Mouse (Mus musculus) heart, embryonic 16.5 days (tissue): Measurements from ENCODE around the gene Maats1. TPM values are rescaled to one million over a fixed set of nuclear protein-coding genes. Genes with fewer than 3 reads are reported as not detected.

ENCODE experiments used
- ATAC-seq: fragments of 200-750 bp; cut with Nextera tagmentation; replicated peaks from 2 replicates; pipeline ENCODE4 v1.8.0; 2017; ENCODE audit warnings: moderate number of reproducible peaks; ENCODE audit not compliant: insufficient read depth, low FRiP score; ENCODE audit errors: extremely low read depth
- H3K27ac ChIP-seq: fragments of 300-500 bp; sonication (generic); 2 replicates; pipeline ENCODE4 v1.5.1; 2014; ENCODE audit warnings: mild to moderate bottlenecking, low read length, control low read depth, moderate library complexity
- H3K27me3 ChIP-seq: fragments of 300-500 bp; sonication (generic); 2 replicates; pipeline ENCODE4 v1.6.1; 2014; ENCODE audit warnings: low read length, mixed read lengths; ENCODE audit not compliant: control insufficient read depth, insufficient read depth
- H3K36me3 ChIP-seq: fragments of 300-500 bp; sonication (generic); 2 replicates; pipeline ENCODE4 v1.6.1; 2014; ENCODE audit not compliant: control insufficient read depth, insufficient read depth
- H3K4me1 ChIP-seq: fragments of 300-500 bp; sonication (generic); 2 replicates; pipeline ENCODE4 v1.6.1; 2014; ENCODE audit warnings: low read length, mixed read lengths; ENCODE audit not compliant: control insufficient read depth, insufficient read depth
- H3K4me2 ChIP-seq: fragments of 300-500 bp; sonication (generic); 2 replicates; pipeline ENCODE4 v1.6.1; 2014; ENCODE audit warnings: low read depth, mild to moderate bottlenecking, control low read depth, low read length
- H3K4me3 ChIP-seq: fragments of 300-500 bp; sonication (generic); 2 replicates; pipeline ENCODE4 v1.5.1; 2014; ENCODE audit warnings: mild to moderate bottlenecking, control low read depth, low read length
- H3K9ac ChIP-seq: fragments of 300-500 bp; sonication (generic); 2 replicates; pipeline ENCODE4 v1.6.1; 2014; ENCODE audit warnings: low read length, control low read depth
- H3K9me3 ChIP-seq: fragments of 300-500 bp; sonication (generic); replicated peaks from 2 replicates; pipeline ENCODE4 v1.6.1; 2016; ENCODE audit warnings: low read length; ENCODE audit not compliant: control insufficient read depth
- WGBS: fragments of 180-500 bp; shearing (Covaris S2); extraction: QIAGEN DNeasy Blood & Tissue Kit; methylation state at CpG from one replicate; pipeline ENCODE4 v1.1.7; 2014; 5-methylcytosine and 5-hydroxymethylcytosine counted together
- polyA plus RNA-seq: library from polyadenylated mRNA; unstranded; fragments of >200 nt; fragmentation: Nextera tagmentation; extraction: Ambion mirVana; gene quantifications from 2 replicates; pipeline ENCODE4 v1.2.1, GENCODE M21; 2015

Gene Maats1
- 0.12 and 0.50 TPM in 2 replicates for polyA plus RNA-seq

DNA sequence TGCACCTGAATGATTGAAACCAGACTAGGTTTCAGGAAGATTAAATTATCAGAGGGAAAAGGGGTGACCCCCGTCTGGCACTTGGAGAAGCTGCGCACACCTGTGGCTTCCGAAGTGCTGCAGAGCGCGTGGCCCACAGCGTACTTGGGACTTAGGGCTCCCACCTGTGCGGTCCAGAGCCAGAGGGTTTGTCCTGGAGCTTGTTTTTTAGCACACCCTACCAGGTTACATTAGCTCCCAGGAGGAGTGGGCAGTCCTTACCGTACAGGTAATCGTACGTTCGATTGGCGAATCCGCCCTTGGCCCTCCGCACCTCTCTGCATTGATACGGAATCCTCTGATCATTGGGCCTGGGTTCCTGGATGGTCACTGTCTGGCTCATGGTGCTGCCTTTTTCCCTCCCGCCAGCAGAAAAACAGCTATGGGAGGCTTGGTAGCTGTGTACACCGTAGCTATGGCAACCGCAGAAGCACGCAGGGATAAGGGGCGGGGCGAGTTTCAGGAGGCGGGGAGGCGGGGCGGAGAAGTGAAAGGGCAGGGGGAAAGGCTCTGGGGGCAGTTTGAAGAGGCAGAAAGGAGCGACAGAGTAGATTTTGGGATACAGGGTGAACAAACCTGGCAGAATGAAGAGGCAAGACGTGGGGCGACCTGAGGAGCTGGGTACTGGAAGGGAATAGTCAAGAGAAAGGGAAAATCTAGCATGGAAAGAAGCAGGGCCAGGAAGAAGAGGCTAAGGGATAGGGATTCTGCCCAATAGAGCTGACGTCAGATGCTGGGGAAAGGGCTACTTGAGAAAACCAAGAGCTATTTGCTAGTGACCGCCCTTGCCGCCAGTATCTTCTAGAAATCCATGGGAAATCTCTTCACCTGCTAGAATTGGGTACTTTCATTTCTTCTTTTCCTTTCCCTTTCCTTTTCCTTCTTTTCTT lies at the start of gene Maats1:
Gene Maats1, minus strand, starts transcription at position 748 of the 929 bp plus-strand sequence.
- ATAC-seq: peak; percentile 72

DNA sequence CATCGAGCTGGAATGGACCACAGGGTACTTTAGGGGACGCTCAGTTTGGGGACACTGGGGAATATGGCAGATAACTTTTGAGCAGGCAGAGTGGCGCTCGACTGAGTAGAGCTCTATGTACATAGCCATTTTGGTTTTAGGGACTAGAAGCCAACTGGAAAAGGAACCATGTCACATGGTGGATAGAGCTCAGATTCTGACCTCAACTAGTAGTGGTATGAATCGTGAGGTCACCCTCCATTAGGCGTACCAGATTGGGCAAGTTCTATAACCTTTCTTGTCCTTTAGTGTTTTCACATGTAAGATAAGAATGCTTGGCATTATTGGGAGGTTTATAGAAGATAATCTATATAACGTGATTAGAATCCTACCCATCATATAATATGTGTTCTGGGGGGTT lies 48.4 kb upstream of the Maats1 start:
- ATAC-seq: no peak
- WGBS: 88% methylated on average over 7 of the region's 7 CpGs
- H3K9ac ChIP-seq: no peak overlapping the region

More for the DNA sequence above, at the start of gene Maats1:
- Histone ChIP-seq H3K4me2 (peak within 1 kb of the TSS; percentile 75), H3K4me3 (peak within 1 kb of the TSS; percentile 35), H3K27ac (no peak within 1 kb of the TSS), H3K9me3 (peaks cover 4% of the 10 kb centered on the region), H3K9ac (peak within 1 kb of the TSS; percentile 60), H3K4me1 (peaks cover 15% of the 10 kb centered on the region), H3K27me3 (no peaks in the 10 kb centered on the region), H3K36me3 (no peaks in the 10 kb centered on the region)
- 14% methylated on average over 30 of the region's 30 CpGs for WGBS

DNA sequence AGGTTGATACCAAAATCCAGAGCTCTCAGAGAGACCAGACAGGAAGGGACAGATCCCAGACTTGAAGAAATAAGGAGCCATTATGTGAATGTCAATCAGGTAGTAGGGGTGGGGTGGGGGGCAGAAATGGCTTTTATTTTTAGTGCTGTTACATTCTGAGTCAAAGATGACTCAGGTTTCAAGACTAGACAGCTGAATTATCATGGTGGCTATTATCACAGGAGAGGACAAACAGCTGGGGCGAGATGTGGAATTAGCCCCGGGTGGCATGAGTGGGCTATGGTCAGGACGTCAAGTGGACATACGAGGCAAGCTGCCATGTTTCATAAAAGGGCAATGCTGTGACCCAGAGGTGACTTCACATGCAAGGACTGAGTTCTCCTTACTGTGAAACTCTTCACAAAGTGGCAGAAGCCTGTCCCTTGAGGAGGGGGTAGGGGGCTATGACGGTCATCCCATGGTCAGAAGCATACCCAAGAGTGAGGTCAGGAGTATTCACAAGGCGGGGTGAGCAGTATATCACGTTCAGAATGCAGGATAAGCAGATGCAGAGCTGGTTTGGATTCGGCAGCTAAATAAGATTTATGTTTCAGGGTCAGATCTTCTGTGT lies 47.4 kb upstream of the Maats1 start:
- no peaks in the 10 kb centered on the region for H3K9me3 ChIP-seq
- H3K27me3 ChIP-seq: no peaks in the 10 kb centered on the region
- peaks cover 3% of the 10 kb centered on the region; the same call in 1 of the 2 replicates for H3K4me1 ChIP-seq
- H3K27ac ChIP-seq: no peak overlapping the region
- H3K36me3 ChIP-seq: no peaks in the 10 kb centered on the region
- WGBS: 70% methylated on average over 8 of the region's 8 CpGs
- H3K9ac ChIP-seq: no peak overlapping the region
- H3K4me2 ChIP-seq: no peak overlapping the region
- ATAC-seq: no peak
- no peak overlapping the region for H3K4me3 ChIP-seq

More for the DNA sequence above, 48.4 kb upstream of the Maats1 start:
- Histone ChIP-seq H3K36me3 (no peaks in the 10 kb centered on the region), H3K4me3 (no peak overlapping the region), H3K4me1 (peaks cover 3% of the 10 kb centered on the region; the same call in 1 of the 2 replicates), H3K9me3 (no peaks in the 10 kb centered on the region), H3K4me2 (no peak overlapping the region), H3K27me3 (no peaks in the 10 kb centered on the region), H3K27ac (no peak overlapping the region)

DNA sequence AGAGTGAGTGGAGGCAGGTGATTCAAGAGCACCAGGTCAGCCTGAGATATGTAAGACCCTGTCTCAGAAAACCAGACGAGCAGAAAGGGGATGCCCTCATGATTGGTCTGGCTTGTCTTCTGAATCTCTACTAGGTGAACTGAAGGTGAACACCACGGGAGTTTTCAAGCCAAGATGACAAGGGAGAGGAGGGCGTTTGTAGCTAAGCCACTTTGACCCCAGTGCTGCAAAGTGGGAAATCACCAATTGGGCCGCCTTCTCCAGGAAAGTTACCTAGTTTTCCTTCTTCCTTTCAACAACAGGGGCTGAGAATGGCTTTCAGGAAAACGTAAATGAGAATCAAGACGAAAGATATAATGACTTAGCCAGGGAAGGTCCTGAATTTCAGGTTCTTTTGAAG lies 46.8 kb upstream of the Maats1 start:
- no peak overlapping the region for H3K4me2 ChIP-seq
- H3K27me3 ChIP-seq: no peaks in the 10 kb centered on the region
- ATAC-seq: no peak
- no peaks in the 10 kb centered on the region for H3K36me3 ChIP-seq
- 60% methylated on average over 6 of the region's 6 CpGs for WGBS
- H3K27ac ChIP-seq: no peak overlapping the region
- no peaks in the 10 kb centered on the region for H3K9me3 ChIP-seq
- no peak overlapping the region for H3K4me3 ChIP-seq
- H3K4me1 ChIP-seq: peaks cover 3% of the 10 kb centered on the region; the same call in 1 of the 2 replicates
- H3K9ac ChIP-seq: no peak overlapping the region

DNA sequence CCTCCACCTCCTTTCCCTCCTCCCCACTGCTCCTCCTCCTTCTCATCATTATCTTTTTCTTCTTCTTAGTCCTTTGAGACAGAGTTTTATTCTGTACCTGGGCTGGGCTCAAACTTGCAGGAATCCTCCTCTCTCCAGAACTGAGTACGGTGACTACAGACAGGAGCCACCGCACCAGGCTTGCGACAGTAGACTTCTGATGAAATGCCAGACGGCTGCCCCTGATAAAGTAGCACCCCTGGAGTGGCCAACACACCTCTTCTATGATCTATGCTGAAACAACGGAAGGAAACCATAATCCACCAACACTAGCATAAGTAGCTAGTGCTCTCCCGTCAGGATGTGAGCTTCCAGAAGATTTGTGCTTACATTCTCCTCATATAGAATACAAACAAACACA lies 45.4 kb upstream of the Maats1 start:
- H3K4me3 ChIP-seq: no peak overlapping the region
- H3K27ac ChIP-seq: no peak overlapping the region
- no peaks in the 10 kb centered on the region for H3K9me3 ChIP-seq
- H3K4me1 ChIP-seq: peaks cover under 1% of the 10 kb centered on the region; the same call in 1 of the 2 replicates
- no peaks in the 10 kb centered on the region for H3K27me3 ChIP-seq
- no peak overlapping the region for H3K4me2 ChIP-seq
- no peak overlapping the region for H3K9ac ChIP-seq
- H3K36me3 ChIP-seq: no peaks in the 10 kb centered on the region
- 80% methylated on average over 6 of the region's 6 CpGs for WGBS
- ATAC-seq: no peak

DNA sequence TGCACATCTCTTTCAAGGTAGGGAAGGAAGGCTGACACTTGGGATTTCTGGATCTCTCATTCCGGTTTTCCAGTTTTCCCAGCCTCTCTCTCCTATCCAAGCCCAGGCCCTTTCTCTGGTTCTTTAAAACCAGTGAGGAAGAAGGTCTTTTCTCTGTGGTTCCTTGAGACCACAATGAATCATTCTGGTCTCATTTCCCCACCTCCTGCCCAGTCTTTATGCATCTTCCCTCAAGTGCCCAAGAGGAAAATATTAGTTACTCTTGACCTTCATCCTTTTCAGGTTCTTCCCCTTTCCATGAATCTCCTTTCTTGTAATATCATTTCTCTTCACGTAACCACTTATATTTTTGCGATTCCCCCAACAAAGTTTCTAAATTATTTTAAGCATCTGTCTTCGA lies 43.8 kb upstream of the Maats1 start:
- Histone ChIP-seq H3K27me3 (no peaks in the 10 kb centered on the region), H3K4me1 (no peaks in the 10 kb centered on the region), H3K9ac (no peak overlapping the region), H3K4me2 (no peak overlapping the region), H3K4me3 (no peak overlapping the region), H3K9me3 (no peaks in the 10 kb centered on the region), H3K27ac (no peak overlapping the region), H3K36me3 (no peaks in the 10 kb centered on the region)
- ATAC-seq: no peak
- 92% methylated on average over 4 of the region's 4 CpGs for WGBS

DNA sequence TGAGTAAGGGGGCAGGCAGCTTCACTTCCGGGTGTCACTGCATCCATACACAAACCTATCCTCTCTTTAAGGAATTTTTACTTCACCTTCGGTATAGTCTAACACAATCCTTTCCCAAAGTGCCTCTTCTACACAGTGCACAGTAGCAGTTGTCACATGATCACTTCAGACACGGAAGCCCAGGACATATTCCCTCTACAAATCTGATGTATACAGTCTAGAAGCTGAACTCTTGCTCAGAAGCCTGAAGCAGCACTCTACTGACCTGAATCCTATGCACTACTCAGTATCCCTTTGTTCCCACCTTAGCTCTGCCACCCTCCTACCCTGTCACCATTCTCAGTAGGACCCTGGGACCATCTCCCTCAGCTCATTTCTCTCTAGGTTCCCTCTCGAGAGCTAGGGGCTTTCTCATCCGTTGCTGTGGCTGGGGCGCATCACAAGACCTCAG lies 43.3 kb upstream of the Maats1 start:
- no peak for ATAC-seq
- WGBS: 85% methylated on average over 6 of the region's 6 CpGs
- no peak overlapping the region for H3K4me3 ChIP-seq

DNA sequence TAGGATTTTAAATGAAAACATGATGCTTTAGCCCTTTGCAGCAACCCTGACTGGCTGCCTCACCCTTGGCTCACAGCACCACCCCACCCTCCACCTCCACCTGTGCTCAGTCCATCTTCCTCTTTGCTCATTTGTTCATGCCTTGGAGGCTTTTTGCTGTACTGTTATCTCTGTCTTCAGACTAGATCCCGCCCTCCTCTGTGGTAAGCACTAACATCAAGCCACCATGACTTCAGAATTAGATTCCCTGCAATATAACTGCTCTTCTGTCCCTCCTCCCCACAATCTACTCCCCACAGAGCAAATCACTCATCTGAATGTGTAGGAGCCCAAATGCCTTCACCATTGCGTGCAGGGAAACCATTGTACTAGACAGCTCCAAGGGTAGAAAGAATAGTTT lies 41.7 kb upstream of the Maats1 start:
- H3K27me3 ChIP-seq: no peaks in the 10 kb centered on the region
- no peak overlapping the region for H3K4me3 ChIP-seq
- H3K4me2 ChIP-seq: no peak overlapping the region
- H3K4me1 ChIP-seq: peaks cover 8% of the 10 kb centered on the region; the same call in 1 of the 2 replicates
- no peaks in the 10 kb centered on the region for H3K9me3 ChIP-seq
- 79% methylated on average over 2 of the region's 2 CpGs for whole genome bisulfite sequencing
- H3K9ac ChIP-seq: no peak overlapping the region
- ATAC-seq: no peak
- no peak overlapping the region for H3K27ac ChIP-seq
- no peaks in the 10 kb centered on the region; the same call in none of the 2 replicates for H3K36me3 ChIP-seq

More for the DNA sequence above, 43.3 kb upstream of the Maats1 start:
- Histone ChIP-seq H3K4me1 (no peaks in the 10 kb centered on the region), H3K4me2 (no peak overlapping the region), H3K27ac (no peak overlapping the region), H3K9ac (no peak overlapping the region), H3K9me3 (no peaks in the 10 kb centered on the region), H3K27me3 (no peaks in the 10 kb centered on the region), H3K36me3 (no peaks in the 10 kb centered on the region)

DNA sequence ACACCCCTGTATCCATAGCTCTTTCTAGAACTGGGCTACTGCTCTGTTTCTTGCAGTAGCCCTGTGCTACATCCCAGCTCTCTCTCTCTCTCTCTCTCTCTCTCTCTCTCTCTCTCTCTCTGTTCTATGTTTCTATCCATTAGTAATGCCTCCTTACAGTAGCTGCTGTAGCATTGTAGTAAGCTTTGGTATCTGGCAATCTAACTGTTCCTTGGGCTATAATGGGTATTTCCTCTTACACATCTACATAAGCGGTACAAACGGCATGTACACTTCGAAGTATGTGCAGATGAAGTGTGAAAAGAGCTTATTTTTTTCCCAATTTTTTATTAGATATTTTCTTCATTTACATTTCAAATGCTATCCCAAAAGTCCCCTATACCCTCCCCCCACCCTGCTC lies 38.0 kb upstream of the Maats1 start:
- Histone ChIP-seq H3K27ac (no peak overlapping the region), H3K27me3 (no peaks in the 10 kb centered on the region), H3K4me2 (no peak overlapping the region), H3K4me1 (peaks cover 23% of the 10 kb centered on the region), H3K9me3 (no peaks in the 10 kb centered on the region), H3K36me3 (peaks cover 11% of the 10 kb centered on the region), H3K9ac (no peak overlapping the region), H3K4me3 (no peak overlapping the region)
- ATAC-seq: no peak
- 88% methylated on average over 3 of the region's 3 CpGs for WGBS
